Mouse (Mus musculus) liver, postnatal 0 days (tissue): ENCODE data around the gene Gm17606. TPM values are rescaled to one million over a fixed set of nuclear protein-coding genes. Genes with fewer than 3 reads are reported as not detected.
A peak's percentile ranks its signal among the peaks of the same experiment; 100 is the strongest.
"Not testable (repeated sequence)": the region's sequence is repeated elsewhere in the genome, so short reads cannot be mapped to it uniquely, and the experiment has no call there.

Experiments
- ATAC-seq: fragments of 200-750 bp; cut with Nextera tagmentation; 2 replicates; pipeline ENCODE4 v1.8.0; 2017; ENCODE audit warnings: mild to moderate bottlenecking, moderate library complexity
- DNase-seq: peaks from one replicate; pipeline ENCODE4 v3.0.0-alpha.2; 2016
- H3K27ac ChIP-seq: fragments of 300-500 bp; sonication (generic); 2 replicates; pipeline ENCODE4 v1.5.1; 2014; ENCODE audit warnings: antibody characterized with exemption, moderate library complexity, mild to moderate bottlenecking, low read depth
- H3K27me3 ChIP-seq: fragments of 300-500 bp; sonication (generic); 2 replicates; pipeline ENCODE4 v1.6.1; 2014; ENCODE audit warnings: low read length, control low read depth, mixed read lengths; ENCODE audit not compliant: insufficient read depth
- H3K36me3 ChIP-seq: fragments of 300-500 bp; sonication (generic); replicated peaks from 2 replicates; pipeline ENCODE4 v1.6.1; 2014; ENCODE audit warnings: mild to moderate bottlenecking, control low read depth, low read length, moderate library complexity, mixed read lengths; ENCODE audit not compliant: insufficient read depth
- H3K4me1 ChIP-seq: fragments of 300-500 bp; sonication (generic); 2 replicates; pipeline ENCODE4 v1.6.1; 2014; ENCODE audit warnings: antibody characterized with exemption, mild to moderate bottlenecking, control low read depth; ENCODE audit not compliant: insufficient read depth
- H3K4me2 ChIP-seq: fragments of 300-500 bp; sonication (generic); 2 replicates; pipeline ENCODE4 v1.6.1; 2014; ENCODE audit warnings: low read depth, mild to moderate bottlenecking, low read length, moderate library complexity, mixed read lengths
- H3K4me3 ChIP-seq: fragments of 300-500 bp; sonication (generic); 2 replicates; pipeline ENCODE4 v1.5.1; 2014; ENCODE audit warnings: low read depth, low read length
- H3K9ac ChIP-seq: fragments of 300-500 bp; sonication (generic); replicated peaks from 2 replicates; pipeline ENCODE4 v1.6.1; 2014; ENCODE audit warnings: mild to moderate bottlenecking, moderate library complexity
- H3K9me3 ChIP-seq: fragments of 300-500 bp; sonication (generic); 2 replicates; pipeline ENCODE4 v1.6.1; 2016; ENCODE audit warnings: mild to moderate bottlenecking, control low read depth, low read length, mixed read lengths
- CTCF ChIP-seq: sonication (generic); IDR thresholded peaks from 2 replicates; pipeline ENCODE4 v1.5.1; 2016; ENCODE audit warnings: antibody characterized with exemption, low read depth
- EP300 ChIP-seq: IDR thresholded peaks from 2 replicates; pipeline ENCODE4 v1.6.1; 2016; ENCODE audit warnings: antibody characterized with exemption, low read depth, mild to moderate bottlenecking
- WGBS: fragments of 180-500 bp; shearing (Covaris S2); extraction: QIAGEN DNeasy Blood & Tissue Kit; methylation state at CpG from one replicate; pipeline ENCODE4 v1.1.7; 2014; ENCODE audit not compliant: insufficient replicate concordance; 5-methylcytosine and 5-hydroxymethylcytosine counted together
- polyA plus RNA-seq: library from polyadenylated mRNA; unstranded; fragments of >200 nt; fragmentation: Nextera tagmentation; extraction: Ambion mirVana; gene quantifications from 2 replicates; pipeline ENCODE4 v1.2.1, GENCODE M21; 2015

Gm17606 gene
- polyA plus RNA-seq, 1 experiment from 2014 or later, result not detected

GRCm38 (mm10) chr14:54609245-54609644 is 31.5 kb upstream of the Gm17606 start:
- Histone ChIP-seq H3K4me1 (peaks cover 13% of the 10 kb centered on the region), H3K4me2 (no peak overlapping the region), H3K4me3 (no peak overlapping the region), H3K9me3 (no peaks in the 10 kb centered on the region), H3K27me3 (no peaks in the 10 kb centered on the region), H3K27ac (no peak overlapping the region), H3K9ac (no peak overlapping the region), H3K36me3 (peaks cover 10% of the 10 kb centered on the region)
- 75% methylated on average over 4 of the region's 4 CpGs for WGBS
- DNase-seq (no peak), ATAC-seq (no peak)
- TF ChIP-seq CTCF (no peak), EP300 (no peak)

GRCm38 (mm10) chr14:54609962-54610361 is 30.8 kb upstream of the Gm17606 start:
- Histone ChIP-seq H3K9ac (no peak overlapping the region), H3K4me3 (no peak overlapping the region), H3K27me3 (no peaks in the 10 kb centered on the region), H3K27ac (no peak overlapping the region), H3K9me3 (no peaks in the 10 kb centered on the region), H3K4me2 (no peak overlapping the region), H3K36me3 (peaks cover 11% of the 10 kb centered on the region), H3K4me1 (peaks cover 7% of the 10 kb centered on the region; the same call in 1 of the 2 replicates)
- WGBS, result 71% methylated on average over 4 of the region's 4 CpGs
- DNase-seq (peak; percentile 32), ATAC-seq (no peak)
- TF ChIP-seq EP300 (no peak), CTCF (peak; percentile 73)

GRCm38 (mm10) chr14:54610648-54611047 is 30.1 kb upstream of the Gm17606 start:
- H3K4me3 ChIP-seq, result no peak overlapping the region
- DNase-seq, result no peak
- ATAC-seq, result no peak
- no peak overlapping the region for H3K9ac ChIP-seq
- H3K27me3 ChIP-seq, result no peaks in the 10 kb centered on the region
- WGBS, result 80% methylated on average over 6 of the region's 6 CpGs
- 0 out of 2 replicates have a peak, but pooled peaks cover 2% of the 10 kb centered on the region for H3K4me1 ChIP-seq
- no peak overlapping the region for H3K27ac ChIP-seq
- peaks cover 15% of the 10 kb centered on the region for H3K36me3 ChIP-seq
- no peak overlapping the region for H3K4me2 ChIP-seq
- no peak for TF ChIP-seq CTCF
- TF ChIP-seq EP300, result no peak
- H3K9me3 ChIP-seq, result no peaks in the 10 kb centered on the region

- peaks cover 15% of the 10 kb centered on the region for H3K36me3 ChIP-seq
- not testable (repeated sequence) for DNase-seq, H3K4me2 ChIP-seq, H3K27ac ChIP-seq, H3K4me3 ChIP-seq, ATAC-seq, H3K27me3 ChIP-seq, H3K9ac ChIP-seq, H3K9me3 ChIP-seq
- 85% methylated on average over 13 of the region's 16 CpGs for WGBS
- H3K4me1 ChIP-seq, result peaks cover 10% of the 10 kb centered on the region; the same call in 1 of the 2 replicates
These were observed 26.6 kb upstream of the Gm17606 start for GRCm38 (mm10) chr14:54614130-54614529.

- peak overlapping the region; percentile 82; the same call in 1 of the 2 replicates for H3K4me2 ChIP-seq
- peaks cover 10% of the 10 kb centered on the region; the same call in 1 of the 2 replicates for H3K4me1 ChIP-seq
- peaks cover 15% of the 10 kb centered on the region for H3K36me3 ChIP-seq
- ATAC-seq, result no peak
- TF ChIP-seq CTCF (no peak), EP300 (no peak)
- H3K27ac ChIP-seq, result no peak overlapping the region
- H3K9ac ChIP-seq, result no peak overlapping the region
- H3K27me3 ChIP-seq, result no peaks in the 10 kb centered on the region
- 89% methylated on average over 16 of the region's 16 CpGs for WGBS
- H3K4me3 ChIP-seq, result no peak overlapping the region
- DNase-seq, result no peak
- no peaks in the 10 kb centered on the region for H3K9me3 ChIP-seq
These were observed 24.4 kb upstream of the Gm17606 start for GRCm38 (mm10) chr14:54616226-54616825.

- TF ChIP-seq CTCF (peak; percentile 46), EP300 (no peak)
- DNase-seq (peak; percentile 52), ATAC-seq (peak; percentile 58)
- peaks cover 10% of the 10 kb centered on the region; the same call in 1 of the 2 replicates for H3K4me1 ChIP-seq
- peak overlapping the region; percentile 81 for H3K4me3 ChIP-seq
- H3K9ac ChIP-seq, result peak overlapping the region; percentile 75
- H3K27ac ChIP-seq, result peak overlapping the region; percentile 71
- peaks cover 15% of the 10 kb centered on the region for H3K36me3 ChIP-seq
- peak overlapping the region; percentile 82 for H3K4me2 ChIP-seq
- H3K27me3 ChIP-seq, result no peaks in the 10 kb centered on the region
- 2% methylated on average over 38 of the region's 38 CpGs for WGBS
- H3K9me3 ChIP-seq, result no peaks in the 10 kb centered on the region
These were observed 23.4 kb upstream of the Gm17606 start for GRCm38 (mm10) chr14:54617152-54617896.
